In the genomic region with DNA sequence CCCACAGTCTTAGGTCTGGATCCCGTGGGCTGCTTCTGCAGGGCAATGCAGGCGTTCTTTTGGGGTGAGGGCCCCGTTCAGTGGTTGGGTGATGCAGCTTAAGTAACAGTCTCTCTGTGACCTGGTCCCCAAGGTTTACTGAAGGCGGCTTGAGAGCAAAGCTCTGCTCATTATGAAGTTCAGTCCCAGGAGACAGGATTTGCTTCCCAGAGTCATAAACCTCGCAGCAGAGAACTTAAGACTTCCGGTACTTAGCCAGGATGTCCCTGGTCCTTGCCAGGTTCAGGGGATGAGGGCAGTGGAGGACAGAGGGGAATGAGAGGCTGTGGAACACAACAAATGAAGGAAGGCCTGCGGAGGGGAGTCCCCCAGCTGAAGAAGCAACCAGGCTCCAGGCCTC, we compare ENCODE assay signal across 8 mouse cellular contexts. TPM values are rescaled to one million over a fixed set of nuclear protein-coding genes. Genes with fewer than 3 reads are reported as not detected.
DNase-seq lines count a peak whose midpoint lies in the region; ATAC-seq and TF ChIP-seq lines count a peak whose summit lies in the region.

No protein-coding gene starts in this region.

- H3K4me2 ChIP-seq in CH12.LX (ENCODE audit: insufficient read depth, low read depth, poor library complexity, severe bottlenecking) = peak overlapping the region; percentile 83
- peak overlapping the region; percentile 48 for H3K4me2 ChIP-seq in embryonic facial prominence, embryonic 11.5 days (ENCODE audit: low read depth, low read length)
- peak overlapping the region; percentile 57 for H3K4me2 ChIP-seq in hindbrain, embryonic 13.5 days
- H3K4me2 ChIP-seq in liver, embryonic 13.5 days = peak overlapping the region; percentile 61

- peaks cover 83% of the 10 kb centered on the region for H3K27me3 ChIP-seq in CH12.LX (replicated peaks)
- H3K27me3 ChIP-seq in embryonic facial prominence, embryonic 11.5 days (ENCODE audit: control insufficient read depth, insufficient read depth, low read length) = peaks cover 3% of the 10 kb centered on the region; the same call in 1 of the 2 replicates
- H3K27me3 ChIP-seq in hindbrain, embryonic 13.5 days = peaks cover 32% of the 10 kb centered on the region
- H3K27me3 ChIP-seq in liver, embryonic 13.5 days = peaks cover 47% of the 10 kb centered on the region

- no peak overlapping the region for H3K27ac ChIP-seq in CH12.LX (ENCODE audit: insufficient read depth, low read depth)
- no peak overlapping the region for H3K27ac ChIP-seq in embryonic facial prominence, embryonic 11.5 days (replicated peaks; ENCODE audit: low read depth, low read length)
- H3K27ac ChIP-seq in hindbrain, embryonic 13.5 days = no peak overlapping the region
- no peak overlapping the region for H3K27ac ChIP-seq in liver, embryonic 13.5 days

- DNase-seq in CH12.LX (ENCODE audit: extremely low read depth) = no peak
- DNase-seq in embryonic facial prominence, embryonic 11.5 days (ENCODE audit: low spot score) = peak; percentile 13
- no peak for DNase-seq in liver, embryonic 13.5 days
- DNase-seq in thymus, postnatal 10 days (ENCODE audit: low spot score in 2 of 2) = no peak
- no peak for DNase-seq in cerebellum, postnatal 4 days (ENCODE audit: low spot score in 2 of 2)
- DNase-seq in spleen, postnatal 36 days (ENCODE audit: low spot score in 2 of 2) = no peak

- H3K9me3 ChIP-seq in CH12.LX (replicated peaks; ENCODE audit: low read length) = peaks cover 2% of the 10 kb centered on the region
- no peaks in the 10 kb centered on the region for H3K9me3 ChIP-seq in embryonic facial prominence, embryonic 11.5 days (replicated peaks; ENCODE audit: control insufficient read depth, low read length)
- H3K9me3 ChIP-seq in hindbrain, embryonic 13.5 days = no peaks in the 10 kb centered on the region
- no peaks in the 10 kb centered on the region for H3K9me3 ChIP-seq in liver, embryonic 13.5 days (replicated peaks)

- TF ChIP-seq EP300 in CH12.LX (IDR thresholded peaks at IDR 0.05; ENCODE audit: low read length) = no peak

- no peak for ATAC-seq in embryonic facial prominence, embryonic 11.5 days (replicated peaks; ENCODE audit: insufficient number of reproducible peaks, low FRiP score, low TSS enrichment, low read depth)
- no peak for ATAC-seq in hindbrain, embryonic 13.5 days (ENCODE audit: low FRiP score)
- ATAC-seq in liver, embryonic 13.5 days (ENCODE audit: low read depth) = no peak
- ATAC-seq in erythroid progenitor cell, adult 5-6 weeks (replicated peaks; ENCODE audit: low FRiP score, poor library complexity, severe bottlenecking) = no peak

- H3K4me1 ChIP-seq in CH12.LX (ENCODE audit: control insufficient read depth in 1 of 2, insufficient read depth in 2 of 2) = peaks cover 0 to 22% of the 10 kb centered on the region in 2 experiments; a peak in 2 of 4 replicates
- no peaks in the 10 kb centered on the region; the same call in 1 of the 2 replicates for H3K4me1 ChIP-seq in embryonic facial prominence, embryonic 11.5 days (ENCODE audit: control insufficient read depth, insufficient read depth, low read length)
- peaks cover 8% of the 10 kb centered on the region for H3K4me1 ChIP-seq in hindbrain, embryonic 13.5 days (replicated peaks)
- peaks cover 11% of the 10 kb centered on the region; the same call in 1 of the 2 replicates for H3K4me1 ChIP-seq in liver, embryonic 13.5 days (replicated peaks)

- no peak for TF ChIP-seq CTCF in CH12.LX (conservative IDR thresholded peaks at IDR 0.05 in 1 of 2, IDR thresholded peaks at IDR 0.05 in 1 of 2; ENCODE audit: low read depth in 2 of 2, low read length in 2 of 2)

- no peak for TF ChIP-seq POLR2A in CH12.LX (IDR thresholded peaks at IDR 0.05; ENCODE audit: low read depth, low read length)

- no peak for TF ChIP-seq RAD21 in CH12.LX (IDR thresholded peaks at IDR 0.05; ENCODE audit: low read depth, low read length)

- dilution Hi-C loops in CH12.LX (cut with MboI; ENCODE audit: extremely low pct_ligation_motif_present, extremely low pct_unique_long_range_greater_than_20kb, low sequenced_read_pairs) = no loop called here

- H3K36me3 ChIP-seq in CH12.LX (replicated peaks in 1 of 2; ENCODE audit: control insufficient read depth in 1 of 2, insufficient read depth in 1 of 2, low read length in 1 of 2) = no peaks in the 10 kb centered on the region
- no peaks in the 10 kb centered on the region for H3K36me3 ChIP-seq in embryonic facial prominence, embryonic 11.5 days (replicated peaks; ENCODE audit: control insufficient read depth, insufficient read depth, low read depth, low read length)
- H3K36me3 ChIP-seq in hindbrain, embryonic 13.5 days = no peaks in the 10 kb centered on the region
- H3K36me3 ChIP-seq in liver, embryonic 13.5 days = no peaks in the 10 kb centered on the region

- H3K4me3 ChIP-seq in CH12.LX (replicated peaks in 1 of 3; ENCODE audit: low read depth in 2 of 3, low read length in 2 of 3, poor library complexity in 1 of 3) = peak overlapping the region in 2 of 3 experiments; percentile 33
- no peak overlapping the region for H3K4me3 ChIP-seq in embryonic facial prominence, embryonic 11.5 days (ENCODE audit: low read depth, low read length)
- peak overlapping the region; percentile 33 for H3K4me3 ChIP-seq in hindbrain, embryonic 13.5 days
- peak overlapping the region; percentile 42 for H3K4me3 ChIP-seq in liver, embryonic 13.5 days (replicated peaks)

- in situ Hi-C loops in CH12.LX (cut with MboI; ENCODE audit: low pct_ligation_motif_present, low pct_unique_long_range_greater_than_20kb, low sequenced_read_pairs) = no loop called here

- WGBS in embryonic facial prominence, embryonic 11.5 days = 23% methylated on average over 7 of the region's 7 CpGs
- WGBS in hindbrain, embryonic 13.5 days = 32% methylated on average over 7 of the region's 7 CpGs
- 13% methylated on average over 7 of the region's 7 CpGs for WGBS in liver, embryonic 13.5 days (ENCODE audit: insufficient replicate concordance)

- no peaks in the 10 kb centered on the region for H3K79me2 ChIP-seq in CH12.LX (replicated peaks; ENCODE audit: control insufficient read depth, extremely low read depth, insufficient read depth, poor library complexity, severe bottlenecking)

- H3K9ac ChIP-seq in CH12.LX (ENCODE audit: insufficient read depth, low read depth) = no peak overlapping the region
- no peak overlapping the region for H3K9ac ChIP-seq in embryonic facial prominence, embryonic 11.5 days (replicated peaks; ENCODE audit: low read length)
- H3K9ac ChIP-seq in hindbrain, embryonic 13.5 days = no peak overlapping the region
- no peak overlapping the region for H3K9ac ChIP-seq in liver, embryonic 13.5 days

TF ChIP-seq in CH12.LX, 34 proteins besides CTCF, POLR2A, EP300 and RAD21:
- no peak for TF ChIP-seq BHLHE40 (IDR thresholded peaks at IDR 0.05; ENCODE audit: low read depth, low read length)

RNA-seq across cellular contexts. Expression of gene Loxl4, which starts 0.5 kb away (rescaled TPM):
- total RNA-seq in CH12.LX (2012; rRNA removed) (0.04 TPM in 1 of 2 replicates, not detected in the other), CH12.LX (2014; rRNA removed) (not detected in 2 replicates)
- 0.10 and 0.19 TPM in 2 replicates for polyA plus RNA-seq in CH12.LX (2012; ENCODE audit: insufficient read length, low read depth)
- polyA plus RNA-seq in embryonic facial prominence, embryonic 11.5 days (2014; fragmentation: Nextera tagmentation; extraction: Ambion mirVana) = 0.06 and 0.28 TPM in 2 replicates
- polyA plus RNA-seq in hindbrain, embryonic 13.5 days (2015; fragmentation: Nextera tagmentation; extraction: Ambion mirVana) = 0.05 and 0.13 TPM in 2 replicates
- polyA plus RNA-seq in liver, embryonic 13.5 days (2015; fragmentation: Nextera tagmentation; extraction: Ambion mirVana) = 0.06 and 0.18 TPM in 2 replicates
- total RNA-seq in erythroid progenitor cell, adult 5-6 weeks (2015; ENCODE audit: low replicate concordance) = not detected in 2 replicates
- total RNA-seq in erythroid progenitor cell, adult 5-6 weeks (2017; ENCODE audit: low replicate concordance) = not detected in 2 replicates
